Mouse (Mus musculus) ES-E14 (cell line): ENCODE measurements at regions not wholly inside any gene's neighbourhood (a gene's known extent, or its start where the extent isn't known, plus 50 kb on each side); places are given as distances from the start of the nearest gene placed in this dataset.

Source experiments
- DNase-seq: peaks from one replicate; pipeline ENCODE4 v3.0.0-alpha.2; 2013; ENCODE audit warnings: low read depth, low spot score
- H3K27ac ChIP-seq: 2 replicates; pipeline ENCODE4 v1.5.1; 2012; ENCODE audit warnings: low read depth, mild to moderate bottlenecking, low read length, moderate library complexity, mixed read lengths; ENCODE audit not compliant: poor library complexity, insufficient read depth, severe bottlenecking
- H3K36me3 ChIP-seq: 2 replicates; pipeline ENCODE4 v1.6.1; 2012; ENCODE audit warnings: mild to moderate bottlenecking, low read length, moderate library complexity, mixed read lengths; ENCODE audit not compliant: control insufficient read depth, poor library complexity, insufficient read depth, severe bottlenecking
- H3K4me1 ChIP-seq, 2 experiments: fragments of 150-350 bp in 1 of 2; sonication (generic) in 1 of 2; 2 replicates each; pipeline ENCODE4 v1.6.1; 2012; ENCODE audit warnings: low read length in 2 of 2, mild to moderate bottlenecking in 1 of 2, mixed read lengths in 1 of 2; ENCODE audit not compliant: control insufficient read depth in 2 of 2, insufficient read depth in 2 of 2, poor library complexity in 1 of 2
- H3K4me3 ChIP-seq, 2 experiments: fragments of 150-350 bp in 1 of 2; sonication (generic) in 1 of 2; 2 replicates each; pipeline ENCODE4 v1.5.1; 2012; ENCODE audit warnings: low read length in 2 of 2, low read depth in 1 of 2, mild to moderate bottlenecking in 1 of 2, mixed read lengths in 1 of 2; ENCODE audit not compliant: insufficient read depth in 1 of 2, poor library complexity in 1 of 2, severe bottlenecking in 1 of 2
- H3K9ac ChIP-seq: 2 replicates; pipeline ENCODE4 v1.6.1; 2012; ENCODE audit warnings: low read depth, mild to moderate bottlenecking, low read length, mixed read lengths; ENCODE audit not compliant: poor library complexity, insufficient read depth, severe bottlenecking
- H3K9me3 ChIP-seq: fragments of 150-350 bp; sonication (generic); 2 replicates; pipeline ENCODE4 v1.6.1; 2012; ENCODE audit warnings: low read depth, mild to moderate bottlenecking, low read length; ENCODE audit not compliant: control insufficient read depth, insufficient read depth
- CHD2 ChIP-seq: IDR thresholded peaks from 2 replicates; pipeline ENCODE4 v1.6.1; 2014; ENCODE audit warnings: mild to moderate bottlenecking, low read depth, low read length, inconsistent platforms
- HCFC1 ChIP-seq: IDR thresholded peaks from 2 replicates; pipeline ENCODE4 v1.6.1; 2012; ENCODE audit warnings: low read length, inconsistent platforms, borderline replicate concordance; ENCODE audit not compliant: insufficient read depth
- MAFK ChIP-seq: IDR thresholded peaks from 2 replicates; pipeline ENCODE4 v1.6.1; 2014; ENCODE audit warnings: mild to moderate bottlenecking, low read depth, low read length, inconsistent platforms; ENCODE audit not compliant: insufficient read depth
- ZC3H11A ChIP-seq: IDR thresholded peaks from 2 replicates; pipeline ENCODE4 v1.6.1; 2012; ENCODE audit warnings: low read depth, mild to moderate bottlenecking, inconsistent platforms, low read length, borderline replicate concordance
- ZNF384 ChIP-seq: IDR thresholded peaks from 2 replicates; pipeline ENCODE4 v1.6.1; 2012; ENCODE audit warnings: low read depth, low read length, inconsistent platforms
- in situ Hi-C, 2 experiments: fragments of 600-800 bp; cut with MboI; formaldehyde crosslinking; loops; one replicate each; pipeline ENCODE4 v1.15.1; 2025; ENCODE audit warnings: low sequenced_read_pairs in 2 of 2, inconsistent platforms in 1 of 2; ENCODE audit not compliant: unreplicated experiment in 2 of 2

GRCm38 (mm10) chr12:12837775-12838174 is 103.9 kb downstream of the Mycn start:
- no peak for DNase-seq
- TF ChIP-seq HCFC1 (no peak), MAFK (no peak), CHD2 (no peak), ZC3H11A (no peak), ZNF384 (no peak)
- no peak overlapping the region for H3K9ac ChIP-seq
- no peaks in the 10 kb centered on the region for H3K36me3 ChIP-seq
- no peak overlapping the region for H3K27ac ChIP-seq
- H3K4me3 ChIP-seq, result no peak overlapping the region
- in situ Hi-C loops, result no loop called here
- peaks cover 12 to 13% of the 10 kb centered on the region in 2 experiments; a peak in 3 of 4 replicates for H3K4me1 ChIP-seq
- no peaks in the 10 kb centered on the region for H3K9me3 ChIP-seq

GRCm38 (mm10) chr12:12827821-12828641 is 113.7 kb downstream of the Mycn start:
- TF ChIP-seq CHD2 (no peak), MAFK (peak; percentile 81)
- in situ Hi-C loops, result no loop called here
- peak overlapping the region; percentile 14; the same call in 1 of the 2 replicates for H3K27ac ChIP-seq
- peak overlapping the region; percentile 2 to 24; a peak in 2 of 4 replicates for H3K4me3 ChIP-seq
- no peaks in the 10 kb centered on the region for H3K9me3 ChIP-seq
- H3K4me1 ChIP-seq, result peaks cover 7 to 26% of the 10 kb centered on the region in 2 experiments
- H3K9ac ChIP-seq, result peak overlapping the region; percentile 3; the same call in 1 of the 2 replicates
- no peak for DNase-seq
- H3K36me3 ChIP-seq, result no peaks in the 10 kb centered on the region

- H3K9me3 ChIP-seq, result no peaks in the 10 kb centered on the region
- DNase-seq, result no peak
- H3K4me1 ChIP-seq, result peaks cover 7 to 26% of the 10 kb centered on the region in 2 experiments
- TF ChIP-seq ZC3H11A, result no peak
- no peak for TF ChIP-seq ZNF384
- TF ChIP-seq MAFK, result no peak
- no peak for TF ChIP-seq CHD2
- TF ChIP-seq HCFC1, result no peak
- in situ Hi-C loops, result no loop called here
- H3K9ac ChIP-seq, result no peak overlapping the region
- peak overlapping the region; percentile 2 to 18; a peak in 1 of 4 replicates for H3K4me3 ChIP-seq
- no peak overlapping the region; the same call in 1 of the 2 replicates for H3K27ac ChIP-seq
- no peaks in the 10 kb centered on the region for H3K36me3 ChIP-seq
Measured at GRCm38 (mm10) chr12:12827379-12827778, 114.3 kb downstream of the Mycn start.

GRCm38 (mm10) chr12:12826431-12826830 is 115.3 kb downstream of the Mycn start:
- Histone ChIP-seq H3K4me1 (peaks cover 7 to 32% of the 10 kb centered on the region in 2 experiments), H3K36me3 (no peaks in the 10 kb centered on the region), H3K9me3 (no peaks in the 10 kb centered on the region), H3K4me3 (no peak overlapping the region), H3K9ac (no peak overlapping the region), H3K27ac (peak overlapping the region; percentile 42; the same call in 1 of the 2 replicates)
- TF ChIP-seq ZC3H11A, result 0 out of 2 replicates have a peak, but pooled peaks have one; percentile 6
- TF ChIP-seq ZNF384, result 0 out of 2 replicates have a peak, but pooled peaks have one; percentile 17
- no peak for TF ChIP-seq HCFC1
- DNase-seq, result no peak
- in situ Hi-C loops, result no loop called here
